Mouse (Mus musculus) hindbrain, embryonic 16.5 days (tissue): ENCODE measurements around the gene Nbl1. TPM values are rescaled to one million over a fixed set of nuclear protein-coding genes. Genes with fewer than 3 reads are reported as not detected.

Experiments
- ATAC-seq: fragments of 200-750 bp; cut with Nextera tagmentation; 2 replicates; pipeline ENCODE4 v1.8.0; 2017; ENCODE audit warnings: moderate TSS enrichment, moderate library complexity
- H3K27ac ChIP-seq: fragments of 300-500 bp; sonication (generic); 2 replicates; pipeline ENCODE4 v1.5.1; 2014; ENCODE audit warnings: low read depth, mild to moderate bottlenecking, control low read depth, low read length, moderate library complexity
- H3K27me3 ChIP-seq: fragments of 300-500 bp; sonication (generic); replicated peaks from 2 replicates; pipeline ENCODE4 v1.6.1; 2014; ENCODE audit warnings: low read length; ENCODE audit not compliant: control insufficient read depth, insufficient read depth
- H3K36me3 ChIP-seq: fragments of 300-500 bp; sonication (generic); 2 replicates; pipeline ENCODE4 v1.6.1; 2014; ENCODE audit warnings: mild to moderate bottlenecking, low read length, moderate library complexity, mixed read lengths; ENCODE audit not compliant: control insufficient read depth, insufficient read depth
- H3K4me1 ChIP-seq: fragments of 300-500 bp; sonication (generic); 2 replicates; pipeline ENCODE4 v1.6.1; 2014; ENCODE audit warnings: low read depth, low read length; ENCODE audit not compliant: control insufficient read depth, insufficient read depth
- H3K4me2 ChIP-seq: fragments of 300-500 bp; sonication (generic); 2 replicates; pipeline ENCODE4 v1.6.1; 2014; ENCODE audit warnings: mild to moderate bottlenecking, low read length, control low read depth, moderate library complexity
- H3K4me3 ChIP-seq: fragments of 300-500 bp; sonication (generic); 2 replicates; pipeline ENCODE4 v1.5.1; 2014; ENCODE audit warnings: mild to moderate bottlenecking, low read length, control low read depth, moderate library complexity
- H3K9ac ChIP-seq: fragments of 300-500 bp; sonication (generic); 2 replicates; pipeline ENCODE4 v1.6.1; 2014; ENCODE audit warnings: low read depth, mild to moderate bottlenecking, control low read depth, low read length, moderate library complexity
- H3K9me3 ChIP-seq: fragments of 300-500 bp; sonication (generic); 2 replicates; pipeline ENCODE4 v1.6.1; 2014; ENCODE audit warnings: mild to moderate bottlenecking, low read length, moderate library complexity; ENCODE audit not compliant: control insufficient read depth
- WGBS: fragments of 180-500 bp; shearing (Covaris S2); extraction: QIAGEN DNeasy Blood & Tissue Kit; methylation state at CpG from one replicate; pipeline ENCODE4 v1.1.7; 2014; 5-methylcytosine and 5-hydroxymethylcytosine counted together
- polyA plus RNA-seq: library from polyadenylated mRNA; unstranded; fragments of >200 nt; fragmentation: Nextera tagmentation; extraction: Ambion mirVana; gene quantifications from 2 replicates; pipeline ENCODE4 v1.2.1, GENCODE M21; 2015

The Nbl1 gene
- polyA plus RNA-seq, 1 experiment from 2014 or later: 43.7 TPM

- Histone ChIP-seq H3K36me3 (no peaks in the 10 kb centered on the region), H3K27me3 (peaks cover 9% of the 10 kb centered on the region), H3K27ac (no peak overlapping the region), H3K4me3 (no peak overlapping the region), H3K9ac (no peak overlapping the region), H3K4me1 (peaks cover 20% of the 10 kb centered on the region), H3K9me3 (no peaks in the 10 kb centered on the region), H3K4me2 (no peak overlapping the region)
- ATAC-seq: no peak
- 68% methylated on average over 5 of the region's 5 CpGs for WGBS
Observed at GRCm38 (mm10) chr4:139057291-139057690, 35.5 kb downstream of the Nbl1 start.

- Histone ChIP-seq H3K9ac (no peak overlapping the region), H3K36me3 (no peaks in the 10 kb centered on the region), H3K4me2 (no peak overlapping the region), H3K4me1 (peaks cover 20% of the 10 kb centered on the region), H3K9me3 (no peaks in the 10 kb centered on the region), H3K27ac (peak overlapping the region; percentile 37; the same call in 1 of the 2 replicates), H3K27me3 (peaks cover 9% of the 10 kb centered on the region), H3K4me3 (no peak overlapping the region)
- 0 out of 2 replicates have a peak, but pooled peaks have one; percentile 5 for ATAC-seq
- 51% methylated on average over 3 of the region's 3 CpGs for WGBS
Observed at GRCm38 (mm10) chr4:139055744-139056143, 37.0 kb downstream of the Nbl1 start.

DNA sequence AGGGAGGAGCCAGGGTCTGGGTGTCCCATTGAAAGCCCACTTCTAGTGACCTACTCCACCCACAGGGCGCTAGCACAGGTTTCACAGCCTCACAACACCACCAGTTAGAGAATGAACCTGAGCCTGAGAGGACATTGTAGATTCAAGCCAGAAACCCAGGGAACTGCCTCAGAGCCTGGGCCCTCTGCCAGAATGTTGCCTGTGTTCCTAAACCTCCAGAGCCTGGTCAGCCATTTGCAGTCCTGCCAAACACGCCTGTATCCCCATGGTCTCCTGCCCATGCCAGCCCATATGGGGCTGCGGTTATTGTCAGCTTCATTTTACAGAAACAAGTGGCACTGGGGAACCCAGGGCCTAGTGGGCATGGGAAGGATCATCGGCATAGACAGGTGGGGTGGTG lies 37.5 kb downstream of the Nbl1 start:
- no peak overlapping the region for H3K4me2 ChIP-seq
- H3K27ac ChIP-seq: peak overlapping the region; percentile 39; the same call in 1 of the 2 replicates
- H3K9ac ChIP-seq: no peak overlapping the region
- no peak overlapping the region for H3K4me3 ChIP-seq
- no peaks in the 10 kb centered on the region for H3K9me3 ChIP-seq
- no peaks in the 10 kb centered on the region for H3K36me3 ChIP-seq
- H3K4me1 ChIP-seq: peaks cover 20% of the 10 kb centered on the region
- ATAC-seq: peak; percentile 25
- H3K27me3 ChIP-seq: peaks cover 9% of the 10 kb centered on the region
- WGBS: 63% methylated on average over 4 of the region's 4 CpGs

- Histone ChIP-seq H3K9me3 (no peaks in the 10 kb centered on the region), H3K4me2 (no peak overlapping the region), H3K27ac (peak overlapping the region; percentile 59), H3K9ac (no peak overlapping the region; the same call in 1 of the 2 replicates), H3K4me3 (no peak overlapping the region), H3K27me3 (peaks cover 9% of the 10 kb centered on the region), H3K36me3 (no peaks in the 10 kb centered on the region), H3K4me1 (peaks cover 20% of the 10 kb centered on the region)
- peak; percentile 82 for ATAC-seq
- 38% methylated on average over 9 of the region's 9 CpGs for WGBS
Observed at GRCm38 (mm10) chr4:139054300-139054923, 38.4 kb downstream of the Nbl1 start.

DNA sequence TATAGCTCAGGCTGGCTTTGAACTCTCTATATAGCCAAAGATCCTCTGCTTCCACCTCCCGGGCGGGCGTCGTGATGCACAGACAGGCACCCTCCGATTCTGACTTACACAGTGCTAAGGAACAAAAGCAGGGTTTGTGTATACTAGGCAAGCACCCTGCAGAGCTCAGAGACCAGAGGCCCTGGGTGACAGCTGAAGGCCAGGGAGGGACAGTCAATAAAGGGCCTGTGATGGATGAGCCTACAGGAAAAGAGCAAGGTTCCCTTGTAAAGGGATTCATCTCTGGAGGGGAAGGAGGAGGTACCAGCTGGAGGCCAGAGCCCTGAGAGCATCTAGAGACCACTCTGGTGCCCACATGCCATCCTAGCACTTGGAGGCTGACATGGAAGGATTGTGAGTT lies 39.4 kb downstream of the Nbl1 start:
- no peaks in the 10 kb centered on the region for H3K36me3 ChIP-seq

DNA sequence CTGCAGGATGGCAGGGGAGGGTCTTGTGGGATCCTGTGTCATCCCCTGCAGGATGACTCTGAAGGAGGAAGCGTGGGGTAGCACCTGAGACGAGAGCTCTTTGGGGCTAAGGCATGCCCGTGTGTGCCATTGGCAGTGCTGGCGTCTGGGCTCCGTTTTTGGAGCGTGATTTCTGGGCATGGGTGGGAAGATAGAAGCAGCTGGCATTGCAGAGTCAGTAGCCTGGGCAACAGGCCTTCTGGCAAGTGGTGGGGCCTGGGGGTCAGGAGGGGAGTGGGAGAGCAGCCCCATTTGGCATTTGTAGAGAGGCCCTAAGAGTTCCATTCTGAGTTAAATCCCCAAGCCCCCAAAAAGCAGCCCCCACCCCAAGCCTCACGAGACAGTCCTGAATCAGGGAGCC lies 40.0 kb downstream of the Nbl1 start:
- H3K4me1 ChIP-seq: peaks cover 20% of the 10 kb centered on the region
- peaks cover 2% of the 10 kb centered on the region; the same call in 1 of the 2 replicates for H3K27me3 ChIP-seq
- H3K27ac ChIP-seq: no peak overlapping the region
- no peaks in the 10 kb centered on the region for H3K36me3 ChIP-seq
- H3K4me3 ChIP-seq: no peak overlapping the region
- no peak overlapping the region for H3K4me2 ChIP-seq
- ATAC-seq: no peak
- H3K9ac ChIP-seq: no peak overlapping the region
- 64% methylated on average over 7 of the region's 7 CpGs for WGBS
- no peaks in the 10 kb centered on the region for H3K9me3 ChIP-seq

More for the DNA sequence above, 39.4 kb downstream of the Nbl1 start:
- Histone ChIP-seq H3K4me2 (no peak overlapping the region), H3K27ac (no peak overlapping the region), H3K4me3 (no peak overlapping the region), H3K9me3 (no peaks in the 10 kb centered on the region), H3K4me1 (peaks cover 20% of the 10 kb centered on the region), H3K27me3 (peaks cover 6% of the 10 kb centered on the region), H3K9ac (no peak overlapping the region)
- no peak for ATAC-seq
- 32% methylated on average over 5 of the region's 5 CpGs for WGBS

DNA sequence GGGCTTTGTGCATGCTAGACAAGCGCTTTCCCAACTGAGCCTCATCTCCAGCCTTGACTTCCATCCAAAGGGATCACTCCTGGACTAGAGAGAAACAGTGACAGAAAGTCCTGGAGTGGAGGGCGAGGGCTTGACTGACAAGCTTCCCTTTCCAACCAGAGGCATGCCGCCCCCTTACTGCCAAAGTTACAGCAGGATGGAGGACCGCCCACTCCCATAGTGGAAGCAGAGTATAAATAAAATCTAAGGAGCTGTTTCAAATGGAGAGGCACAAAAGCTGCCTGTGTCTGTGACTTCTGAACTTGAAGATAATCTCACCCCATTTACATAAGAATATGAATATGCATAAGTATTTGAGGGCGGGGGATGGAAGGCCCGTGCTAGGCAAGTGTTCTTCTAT lies 44.3 kb downstream of the Nbl1 start:
- H3K4me3 ChIP-seq: no peak overlapping the region
- H3K27ac ChIP-seq: no peak overlapping the region
- H3K9ac ChIP-seq: no peak overlapping the region
- no peak overlapping the region for H3K4me2 ChIP-seq
- no peaks in the 10 kb centered on the region for H3K36me3 ChIP-seq
- peaks cover 3% of the 10 kb centered on the region; the same call in 1 of the 2 replicates for H3K4me1 ChIP-seq
- no peak for ATAC-seq
- no peaks in the 10 kb centered on the region for H3K9me3 ChIP-seq
- H3K27me3 ChIP-seq: no peaks in the 10 kb centered on the region
- WGBS: 51% methylated on average over 6 of the region's 6 CpGs

GRCm38 (mm10) chr4:139046354-139046753 lies 46.4 kb downstream of the Nbl1 start:
- peak; percentile 70 for ATAC-seq
- H3K36me3 ChIP-seq: no peaks in the 10 kb centered on the region
- H3K27me3 ChIP-seq: no peaks in the 10 kb centered on the region
- 52% methylated on average over 5 of the region's 5 CpGs for WGBS
- H3K9ac ChIP-seq: no peak overlapping the region
- H3K27ac ChIP-seq: no peak overlapping the region
- no peaks in the 10 kb centered on the region for H3K9me3 ChIP-seq
- no peak overlapping the region for H3K4me3 ChIP-seq
- H3K4me1 ChIP-seq: no peaks in the 10 kb centered on the region
- H3K4me2 ChIP-seq: no peak overlapping the region

- Histone ChIP-seq H3K36me3 (no peaks in the 10 kb centered on the region), H3K4me2 (no peak overlapping the region), H3K27ac (no peak overlapping the region), H3K4me3 (no peak overlapping the region), H3K4me1 (peaks cover 10% of the 10 kb centered on the region), H3K27me3 (no peaks in the 10 kb centered on the region), H3K9me3 (no peaks in the 10 kb centered on the region), H3K9ac (no peak overlapping the region)
- WGBS: 88% methylated on average over 5 of the region's 5 CpGs
- ATAC-seq: no peak
Observed at GRCm38 (mm10) chr4:139044566-139044965, 48.2 kb downstream of the Nbl1 start.
